9 mouse cellular contexts compared by ENCODE assay signal in genomic region chr2:158584621-158585358, GRCm38 (mm10). TPM values are rescaled to one million over a fixed set of nuclear protein-coding genes. Genes with fewer than 3 reads are reported as not detected.
DNase-seq lines count a peak whose midpoint lies in the region; ATAC-seq lines count a peak whose summit lies in the region.
"Had no signal": no experiment of that assay in that cellular context is flagged by ENCODE, and none has a peak within 500 bp of the region (broad histone marks: within the 10 kb centered on the region; RNA-seq: fewer than 3 reads in every experiment).

No protein-coding gene starts in this region.

- peak; percentile 54 for DNase-seq in hindbrain, embryonic 10.5 days (ENCODE audit: low spot score)
- peak; percentile 86 for DNase-seq in embryo, embryonic 10.5 days (ENCODE audit: low spot score)
- peak; percentile 83 for DNase-seq in limb, embryonic 11.5 days (ENCODE audit: low spot score)
- peak; percentile 42 for DNase-seq in ovary, postnatal 14 days (ENCODE audit: low spot score)
- DNase-seq in spleen, postnatal 4 days (ENCODE audit: low spot score in 2 of 2) = no peak
- no peak for DNase-seq in cerebellum, postnatal 10 days
- DNase-seq in gastrocnemius, adult 18-20 months (ENCODE audit: low spot score) = no peak

- H3K4me1 ChIP-seq in hindbrain, embryonic 10.5 days (replicated peaks) = peaks cover 14% of the 10 kb centered on the region
- H3K4me1 ChIP-seq in hindbrain, embryonic 16.5 days (ENCODE audit: control insufficient read depth, insufficient read depth, low read depth, low read length) = peaks cover 7% of the 10 kb centered on the region
- no peaks in the 10 kb centered on the region for H3K4me1 ChIP-seq in limb, embryonic 11.5 days (ENCODE audit: control insufficient read depth, insufficient read depth, low read length)

- H3K4me3 ChIP-seq in hindbrain, embryonic 10.5 days = no peak overlapping the region
- no peak overlapping the region for H3K4me3 ChIP-seq in hindbrain, embryonic 16.5 days (ENCODE audit: low read length)
- H3K4me3 ChIP-seq in limb, embryonic 11.5 days (ENCODE audit: low read depth, low read length) = no peak overlapping the region

- H3K4me2 ChIP-seq in hindbrain, embryonic 16.5 days (ENCODE audit: low read length) = no peak overlapping the region
- H3K4me2 ChIP-seq in limb, embryonic 11.5 days (ENCODE audit: low read depth, severe bottlenecking) = no peak overlapping the region

- H3K27me3 ChIP-seq in hindbrain, embryonic 10.5 days (ENCODE audit: insufficient read depth, poor library complexity, severe bottlenecking) = peaks cover 41% of the 10 kb centered on the region
- no peaks in the 10 kb centered on the region; the same call in 1 of the 2 replicates for H3K27me3 ChIP-seq in hindbrain, embryonic 16.5 days (replicated peaks; ENCODE audit: control insufficient read depth, insufficient read depth, low read length)
- H3K27me3 ChIP-seq in limb, embryonic 11.5 days (ENCODE audit: control insufficient read depth, insufficient read depth, low read length) = no peaks in the 10 kb centered on the region

- H3K9me3 ChIP-seq in hindbrain, embryonic 10.5 days = no peaks in the 10 kb centered on the region
- H3K9me3 ChIP-seq in hindbrain, embryonic 16.5 days (ENCODE audit: control insufficient read depth, low read length) = no peaks in the 10 kb centered on the region
- H3K9me3 ChIP-seq in limb, embryonic 11.5 days (ENCODE audit: control insufficient read depth, low read length) = no peaks in the 10 kb centered on the region

- no peak for ATAC-seq in hindbrain, embryonic 16.5 days
- ATAC-seq in limb, embryonic 11.5 days (ENCODE audit: insufficient number of reproducible peaks, low FRiP score, low TSS enrichment, low read depth) = no peak

- WGBS in hindbrain, embryonic 10.5 days = 13% methylated on average over 12 of the region's 12 CpGs
- 11% methylated on average over 12 of the region's 12 CpGs for WGBS in hindbrain, embryonic 16.5 days
- WGBS in limb, embryonic 11.5 days = 11% methylated on average over 12 of the region's 12 CpGs

- no peaks in the 10 kb centered on the region for H3K36me3 ChIP-seq in hindbrain, embryonic 10.5 days
- no peaks in the 10 kb centered on the region for H3K36me3 ChIP-seq in hindbrain, embryonic 16.5 days (ENCODE audit: control insufficient read depth, insufficient read depth, low read length)
- no peaks in the 10 kb centered on the region for H3K36me3 ChIP-seq in limb, embryonic 11.5 days (ENCODE audit: control insufficient read depth, insufficient read depth, low read length)

- H3K27ac ChIP-seq in hindbrain, embryonic 10.5 days = no peak overlapping the region
- no peak overlapping the region for H3K27ac ChIP-seq in hindbrain, embryonic 16.5 days (ENCODE audit: low read depth, low read length)
- no peak overlapping the region for H3K27ac ChIP-seq in limb, embryonic 11.5 days (replicated peaks; ENCODE audit: low read depth, low read length)

- H3K9ac ChIP-seq in hindbrain, embryonic 16.5 days (ENCODE audit: low read depth, low read length) = no peak overlapping the region
- H3K9ac ChIP-seq in limb, embryonic 11.5 days (ENCODE audit: low read length) = no peak overlapping the region

RNA-seq across cellular contexts. Expression of gene Slc32a1, which starts 25.8 kb away (rescaled TPM):
- 0.35 and 1.4 TPM in 2 replicates for polyA plus RNA-seq in hindbrain, embryonic 10.5 days (2016; fragmentation: Nextera tagmentation; extraction: Ambion mirVana)
- polyA plus RNA-seq in hindbrain, embryonic 16.5 days (2015; fragmentation: Nextera tagmentation; extraction: Ambion mirVana) = 10.4 and 15.0 TPM in 2 replicates
- not detected in 2 replicates for polyA plus RNA-seq in limb, embryonic 11.5 days (2014; fragmentation: Nextera tagmentation; extraction: Ambion mirVana)
- total RNA-seq in gastrocnemius, adult 18-20 months (2021) = not detected
- polyA plus RNA-seq: heart, embryonic 16.5 days had no signal

RNA-seq across cellular contexts. Expression of gene Actr5, which starts 39.9 kb away (rescaled TPM):
- 14.7 and 16.4 TPM in 2 replicates for polyA plus RNA-seq in hindbrain, embryonic 10.5 days (2016; fragmentation: Nextera tagmentation; extraction: Ambion mirVana)
- polyA plus RNA-seq in hindbrain, embryonic 16.5 days (2015; fragmentation: Nextera tagmentation; extraction: Ambion mirVana) = 6.2 and 12.0 TPM in 2 replicates
- 16.4 and 20.6 TPM in 2 replicates for polyA plus RNA-seq in limb, embryonic 11.5 days (2014; fragmentation: Nextera tagmentation; extraction: Ambion mirVana)
- 1 to 10 TPM; 3.8 to 4.0 TPM for total RNA-seq in gastrocnemius, adult 18-20 months (2021)

Comparison
In these comparisons a context has a peak if more than half of its experiments do, and no peak if none do; other contexts are left out.
1. DNase-seq: peak in hindbrain, embryonic 10.5 days (single experiment), embryo, embryonic 10.5 days (single experiment), limb, embryonic 11.5 days (single experiment) and ovary, postnatal 14 days (single experiment); none in spleen, postnatal 4 days (0 of 2), cerebellum, postnatal 10 days (0 of 2) and gastrocnemius, adult 18-20 months (single experiment).